Mouse (Mus musculus) liver, embryonic 14.5 days (tissue): ENCODE results near the gene Pik3ca.

Source experiments
- CTCF ChIP-seq: IDR thresholded peaks from 2 replicates; pipeline ENCODE4 v1.5.1; 2016; ENCODE audit warnings: antibody characterized with exemption, low read depth, control low read depth
- EP300 ChIP-seq: IDR thresholded peaks from 2 replicates; pipeline ENCODE4 v1.6.1; 2016; ENCODE audit warnings: antibody characterized with exemption, low read depth

- TF ChIP-seq CTCF (no peak), EP300 (no peak)
Measured at GRCm38 (mm10) chr3:32398175-32398538, 686 bp downstream of the Pik3ca start.
